Mouse (Mus musculus) adrenal gland, postnatal 14 days (tissue): ENCODE results near the gene Tlk2. TPM values are rescaled to one million over a fixed set of nuclear protein-coding genes. Genes with fewer than 3 reads are reported as not detected.

Experiments used
- DNase-seq: peaks from one replicate; pipeline ENCODE4 v3.0.0; 2021; ENCODE audit warnings: mixed read lengths
- total RNA-seq: library from RNA; stranded (reverse); gene quantifications from 2 replicates; pipeline ENCODE4 v1.2.3, GENCODE M21; 2021

The Tlk2 gene
- total RNA-seq, 1 experiment from 2014 or later = 43.5 TPM

GRCm38 (mm10) chr11:105161411-105161810 lies 17.2 kb upstream of the Tlk2 start:
- DNase-seq = no peak

GRCm38 (mm10) chr11:105164516-105165510 lies 13.8 kb upstream of the Tlk2 start:
- DNase-seq = no peak

GRCm38 (mm10) chr11:105166780-105167179 lies 11.8 kb upstream of the Tlk2 start:
- DNase-seq = no peak

- no peak for DNase-seq
Observed at GRCm38 (mm10) chr11:105179523-105179922, 916 bp downstream of the Tlk2 start.

GRCm38 (mm10) chr11:105180471-105181091 lies 2.0 kb downstream of the Tlk2 start:
- DNase-seq = peak; percentile 60

GRCm38 (mm10) chr11:105181126-105181637 lies 2.6 kb downstream of the Tlk2 start:
- DNase-seq = peak; percentile 97

- peak; percentile 70 for DNase-seq
Observed at GRCm38 (mm10) chr11:105181689-105182460, 3.3 kb downstream of the Tlk2 start.

- no peak for DNase-seq
Observed at GRCm38 (mm10) chr11:105182461-105182855, 3.9 kb downstream of the Tlk2 start.

GRCm38 (mm10) chr11:105184678-105185077 lies 6.1 kb downstream of the Tlk2 start:
- no peak for DNase-seq

GRCm38 (mm10) chr11:105192186-105192585 lies 13.6 kb downstream of the Tlk2 start:
- no peak for DNase-seq

- DNase-seq = no peak
Observed at GRCm38 (mm10) chr11:105196893-105197662, 18.5 kb downstream of the Tlk2 start.

GRCm38 (mm10) chr11:105202403-105202802 lies 23.8 kb downstream of the Tlk2 start:
- DNase-seq = peak; percentile 11

- DNase-seq = no peak
Observed at GRCm38 (mm10) chr11:105210007-105210406, 31.4 kb downstream of the Tlk2 start.

GRCm38 (mm10) chr11:105214257-105214656 lies 35.6 kb downstream of the Tlk2 start:
- DNase-seq = no peak

GRCm38 (mm10) chr11:105217771-105218170 lies 39.2 kb downstream of the Tlk2 start:
- DNase-seq = no peak

- DNase-seq = no peak
Observed at GRCm38 (mm10) chr11:105234501-105234900, 55.9 kb downstream of the Tlk2 start.

- no peak for DNase-seq
Observed at GRCm38 (mm10) chr11:105240991-105241390, 62.4 kb downstream of the Tlk2 start.

- no peak for DNase-seq
Observed at GRCm38 (mm10) chr11:105246369-105246768, 67.8 kb downstream of the Tlk2 start.

GRCm38 (mm10) chr11:105246785-105247184 lies 68.2 kb downstream of the Tlk2 start:
- no peak for DNase-seq

- DNase-seq = no peak
Observed at GRCm38 (mm10) chr11:105247321-105247720, 68.7 kb downstream of the Tlk2 start.

- no peak for DNase-seq
Observed at GRCm38 (mm10) chr11:105259733-105260132, 81.1 kb downstream of the Tlk2 start.

GRCm38 (mm10) chr11:105261116-105261515 lies 82.5 kb downstream of the Tlk2 start:
- no peak for DNase-seq
